Mouse (Mus musculus): Measurements from ENCODE around the gene Mef2a. TPM values are rescaled to one million over a fixed set of nuclear protein-coding genes. Genes with fewer than 3 reads are reported as not detected.
A peak's percentile ranks its signal among the peaks of the same experiment; 100 is the strongest.

Gene Mef2a
- total RNA-seq (2012; rRNA removed) = 9.6 and 11.6 TPM in 2 replicates
- 10 to 100 TPM in 1 of 2 experiments, not detected in 1; 13.4 TPM for polyA plus RNA-seq (2012; ENCODE audit: insufficient read depth in 1 of 2, insufficient read length in 2 of 2, low read depth in 1 of 2, low replicate concordance in 2 of 2, missing spikeins in 1 of 2)

GRCm38 (mm10) chr7:67372729-67373583, at the start of gene Mef2a:
TSS of gene Mef2a (minus strand) at chr7:67372858.
- Histone ChIP-seq H3K79me2 (ENCODE audit: control insufficient read depth, insufficient read depth, low read length, poor library complexity) (peaks cover 17% of the 10 kb centered on the region), H3K4me3 (ENCODE audit: control insufficient read depth in 1 of 2, insufficient read depth in 1 of 2, low read depth in 2 of 2, low read length in 2 of 2) (peak within 1 kb of the TSS; percentile 88 to 100), H3K36me3 (ENCODE audit: control insufficient read depth in 1 of 2, insufficient read depth in 2 of 2, low read length in 2 of 2) (peaks cover 0 to 10% of the 10 kb centered on the region in 2 experiments; a peak in 2 of 4 replicates), H3K9me3 (replicated peaks; ENCODE audit: insufficient read depth, low read length) (no peaks in the 10 kb centered on the region), H3K27ac (ENCODE audit: control insufficient read depth, low read depth, low read length) (peak within 1 kb of the TSS; percentile 87), H3K27me3 (ENCODE audit: control insufficient read depth in 1 of 2, insufficient read depth in 2 of 2, low read length in 2 of 2) (no peaks in the 10 kb centered on the region), H3K9ac (ENCODE audit: control insufficient read depth, low read depth, low read length, poor library complexity, severe bottlenecking) (peak within 1 kb of the TSS; percentile 98), H3K4me1 (ENCODE audit: control insufficient read depth in 1 of 2, insufficient read depth in 2 of 2, low read length in 2 of 2) (peaks cover 11% of the 10 kb centered on the region in 2 experiments)
- peak; percentile 94 for DNase-seq (ENCODE audit: low read depth, low spot score)
- TF ChIP-seq EP300 (IDR thresholded peaks at IDR 0.05; ENCODE audit: low read depth in 1 of 2, low read length in 2 of 2) (no peak), MYC (IDR thresholded peaks at IDR 0.05; ENCODE audit: low read depth, low read length) (no peak), UBTF (IDR thresholded peaks at IDR 0.05; ENCODE audit: borderline replicate concordance, insufficient read depth, low read depth, low read length) (no peak), GABPA (IDR thresholded peaks at IDR 0.05; ENCODE audit: low read depth, low read length) (no peak), ELF1 (IDR thresholded peaks at IDR 0.05; ENCODE audit: low read depth, low read length) (peak; percentile 71; the same call in 1 of the 2 replicates), ZC3H11A (IDR thresholded peaks at IDR 0.05; ENCODE audit: low read depth, low read length) (no peak; the same call in 1 of the 2 replicates), CHD2 (IDR thresholded peaks at IDR 0.05; ENCODE audit: low read length) (no peak), ZKSCAN1 (IDR thresholded peaks at IDR 0.05; ENCODE audit: low read depth, low read length) (no peak; the same call in 1 of the 2 replicates), CHD1 (IDR thresholded peaks at IDR 0.05; ENCODE audit: low read depth, low read length) (no peak), TAL1 (IDR thresholded peaks at IDR 0.05; ENCODE audit: low read length) (no peak), E2F4 (IDR thresholded peaks at IDR 0.05; ENCODE audit: borderline replicate concordance, low read depth, low read length) (no peak; the same call in 1 of the 2 replicates), POLR2AphosphoS2 (IDR thresholded peaks at IDR 0.05; ENCODE audit: low read length) (no peak), MAX (IDR thresholded peaks at IDR 0.05; ENCODE audit: low read length) (peak; percentile 68; the same call in 1 of the 2 replicates), MXI1 (IDR thresholded peaks at IDR 0.05; ENCODE audit: low read depth, low read length) (no peak; the same call in none of the 2 replicates), SMC3 (IDR thresholded peaks at IDR 0.05; ENCODE audit: low read depth, low read length) (no peak; the same call in 1 of the 2 replicates), MEF2A (IDR thresholded peaks at IDR 0.05; ENCODE audit: extremely low read depth, insufficient replicate concordance, low read depth, low read length, poor library complexity, severe bottlenecking) (peak; percentile 99), CTCF (IDR thresholded peaks at IDR 0.05 in 2 of 3, conservative IDR thresholded peaks at IDR 0.05 in 1 of 3; ENCODE audit: control insufficient read depth in 1 of 3, insufficient read depth in 1 of 3, low read depth in 2 of 3, low read length in 3 of 3, poor library complexity in 1 of 3, severe bottlenecking in 1 of 3) (no peak), JUND (IDR thresholded peaks at IDR 0.05; ENCODE audit: low read depth, low read length) (no peak), TCF12 (IDR thresholded peaks at IDR 0.05; ENCODE audit: low read depth, low read length) (peak; percentile 72), ZNF384 (IDR thresholded peaks at IDR 0.05; ENCODE audit: low read depth, low read length) (no peak), POLR2A (IDR thresholded peaks at IDR 0.05; ENCODE audit: control insufficient read depth in 1 of 2, insufficient read depth in 1 of 2, low read depth in 1 of 2, low read length in 2 of 2, poor library complexity in 1 of 2) (peak; percentile 73 to 86), SIN3A (IDR thresholded peaks at IDR 0.05; ENCODE audit: low read length) (peak; percentile 74), MYB (IDR thresholded peaks at IDR 0.05; ENCODE audit: low read depth, low read length) (no peak), KAT2A (conservative IDR thresholded peaks at IDR 0.05; ENCODE audit: low read depth, low read length) (peak; percentile 85), ZMIZ1 (IDR thresholded peaks at IDR 0.05; ENCODE audit: low read depth, low read length) (peak; percentile 56; the same call in 1 of the 2 replicates), HCFC1 (IDR thresholded peaks at IDR 0.05; ENCODE audit: low read depth, low read length) (peak; percentile 73; the same call in 1 of the 2 replicates), POLR2AphosphoS5 (IDR thresholded peaks at IDR 0.05; ENCODE audit: borderline replicate concordance, low read depth, low read length) (0 out of 2 replicates have a peak, but pooled peaks have one; percentile 36), RCOR1 (IDR thresholded peaks at IDR 0.05; ENCODE audit: low read depth, low read length) (no peak), NELFE (IDR thresholded peaks at IDR 0.05; ENCODE audit: low read depth, low read length) (peak; percentile 70), RAD21 (IDR thresholded peaks at IDR 0.05; ENCODE audit: low read depth, low read length) (no peak), MAZ (IDR thresholded peaks at IDR 0.05; ENCODE audit: low read depth, low read length) (peak; percentile 47; the same call in 1 of the 2 replicates), MAFK (IDR thresholded peaks at IDR 0.05; ENCODE audit: borderline replicate concordance, low read depth, low read length) (0 out of 2 replicates have a peak, but pooled peaks have one; percentile 3), USF2 (IDR thresholded peaks at IDR 0.05; ENCODE audit: borderline replicate concordance in 1 of 2, insufficient read depth in 1 of 2, low read depth in 1 of 2, low read length in 2 of 2) (no peak), TBP (IDR thresholded peaks at IDR 0.05; ENCODE audit: low read depth, low read length) (peak; percentile 85), GATA1 (IDR thresholded peaks at IDR 0.05; ENCODE audit: low read depth, low read length) (no peak)

Measured in MEL (cell line).